9 mouse cellular contexts compared by ENCODE assay signal in genomic region chr11:116413631-116414022, GRCm38 (mm10). TPM values are rescaled to one million over a fixed set of nuclear protein-coding genes. Genes with fewer than 3 reads are reported as not detected.
A peak's percentile ranks its signal among the peaks of the same experiment; 100 is the strongest.
DNase-seq lines count a peak whose midpoint lies in the region; ATAC-seq lines count a peak whose summit lies in the region.
"Had no signal": no experiment of that assay in that cellular context is flagged by ENCODE, and none has a peak within 500 bp of the region (broad histone marks: within the 10 kb centered on the region; RNA-seq: fewer than 3 reads in every experiment).

No protein-coding gene starts in this region.

- H3K4me3 ChIP-seq in heart, embryonic 15.5 days, result peak overlapping the region; percentile 82
- H3K4me3 ChIP-seq in midbrain, embryonic 16.5 days (ENCODE audit: low read depth, low read length), result peak overlapping the region; percentile 90

- intact Hi-C loops in heart, postnatal 36 days (cut with DNase I), result no loop called here
- intact Hi-C loops in left cerebral cortex, postnatal 36 days (cut with DNase I), result loop anchor here (1.0 kb wide), 1 partner anchor 21 kb away; the partner anchor contains the start of gene Ubald2

- 73% methylated on average over 4 of the region's 4 CpGs for WGBS in heart, embryonic 15.5 days
- 54% methylated on average over 4 of the region's 4 CpGs for WGBS in midbrain, embryonic 16.5 days

- H3K27ac ChIP-seq in heart, embryonic 15.5 days, result no peak overlapping the region
- H3K27ac ChIP-seq in midbrain, embryonic 16.5 days (ENCODE audit: low read length), result peak overlapping the region; percentile 97

- no peaks in the 10 kb centered on the region; the same call in 1 of the 2 replicates for H3K27me3 ChIP-seq in heart, embryonic 15.5 days
- H3K27me3 ChIP-seq in midbrain, embryonic 16.5 days (ENCODE audit: control insufficient read depth, insufficient read depth, low read depth, low read length), result no peaks in the 10 kb centered on the region

- DNase-seq in heart, postnatal 36 days, result no peak
- peak; percentile 92 for DNase-seq in induced T-regulatory cell, adult 2 months (ENCODE audit: low read depth)
- no peak for DNase-seq in thymus, postnatal 36 days
- no peak for DNase-seq in left cerebral cortex, postnatal 36 days (ENCODE audit: low spot score in 2 of 2)
- no peak for DNase-seq in cerebellum, postnatal 36 days

- peak overlapping the region; percentile 99 for H3K4me2 ChIP-seq in heart, embryonic 15.5 days
- H3K4me2 ChIP-seq in midbrain, embryonic 16.5 days (ENCODE audit: low read length), result peak overlapping the region; percentile 65

- no peaks in the 10 kb centered on the region for H3K36me3 ChIP-seq in heart, embryonic 15.5 days
- no peaks in the 10 kb centered on the region for H3K36me3 ChIP-seq in midbrain, embryonic 16.5 days (ENCODE audit: control insufficient read depth, insufficient read depth, low read length)

- ATAC-seq in heart, embryonic 15.5 days (replicated peaks; ENCODE audit: insufficient number of reproducible peaks, insufficient read depth, low FRiP score, low read depth), result no peak
- ATAC-seq in activated CD4-positive, CD25-positive, alpha-beta regulatory T cell, adult 4 months, result peak; percentile 36
- ATAC-seq in midbrain, embryonic 16.5 days, result peak; percentile 19; the same call in 1 of the 2 replicates

- peaks cover 23% of the 10 kb centered on the region for H3K4me1 ChIP-seq in heart, embryonic 15.5 days (replicated peaks)
- peaks cover 16% of the 10 kb centered on the region for H3K4me1 ChIP-seq in midbrain, embryonic 16.5 days (ENCODE audit: control insufficient read depth, insufficient read depth, low read length)

- no peaks in the 10 kb centered on the region for H3K9me3 ChIP-seq in heart, embryonic 15.5 days (replicated peaks)
- H3K9me3 ChIP-seq in midbrain, embryonic 16.5 days (replicated peaks; ENCODE audit: control insufficient read depth, low read length, poor library complexity, severe bottlenecking), result no peaks in the 10 kb centered on the region

- peak overlapping the region; percentile 71 for H3K9ac ChIP-seq in heart, embryonic 15.5 days
- peak overlapping the region; percentile 94 for H3K9ac ChIP-seq in midbrain, embryonic 16.5 days (ENCODE audit: low read depth, low read length)

RNA-seq across cellular contexts. Expression of gene Rnf157, which starts 0.8 kb away (rescaled TPM):
- 7.1 and 14.3 TPM in 2 replicates for polyA plus RNA-seq in heart, embryonic 15.5 days (2015; fragmentation: Nextera tagmentation; extraction: Ambion mirVana)
- total RNA-seq in heart, postnatal 36 days (2021), result 1 to 10 TPM; 5.8 to 6.1 TPM
- polyA plus RNA-seq in activated CD4-positive, CD25-positive, alpha-beta regulatory T cell, adult 4 months (2017; shearing (Covaris generic)), result 1 to 10 TPM; 6.6 to 6.9 TPM
- 32.3 and 41.8 TPM in 2 replicates for polyA plus RNA-seq in midbrain, embryonic 16.5 days (2015; fragmentation: Nextera tagmentation; extraction: Ambion mirVana)
- total RNA-seq in left cerebral cortex, postnatal 36 days (2021), result 100 to 1,000 TPM; 266 to 286 TPM

RNA-seq across cellular contexts. Expression of gene Ubald2, which starts 20.3 kb away (rescaled TPM):
- 29.3 and 32.5 TPM in 2 replicates for polyA plus RNA-seq in heart, embryonic 15.5 days (2015; fragmentation: Nextera tagmentation; extraction: Ambion mirVana)
- total RNA-seq in heart, postnatal 36 days (2021), result 10 to 100 TPM; 40.4 to 44.9 TPM
- 10 to 100 TPM; 13.7 to 15.0 TPM for polyA plus RNA-seq in activated CD4-positive, CD25-positive, alpha-beta regulatory T cell, adult 4 months (2017; shearing (Covaris generic))
- 36.2 and 36.3 TPM in 2 replicates for polyA plus RNA-seq in midbrain, embryonic 16.5 days (2015; fragmentation: Nextera tagmentation; extraction: Ambion mirVana)
- total RNA-seq in left cerebral cortex, postnatal 36 days (2021), result 10 to 100 TPM; 27.5 to 31.8 TPM

RNA-seq across cellular contexts. Expression of gene Qrich2, which starts 52.4 kb away (rescaled TPM):
- polyA plus RNA-seq in heart, embryonic 15.5 days (2015; fragmentation: Nextera tagmentation; extraction: Ambion mirVana), result 0.10 TPM in 1 of 2 replicates, not detected in the other
- total RNA-seq in heart, postnatal 36 days (2021), result under 1 TPM in 1 of 2 experiments, not detected in 1; 0.11 TPM
- not detected for polyA plus RNA-seq in activated CD4-positive, CD25-positive, alpha-beta regulatory T cell, adult 4 months (2017; shearing (Covaris generic))
- 0.08 TPM in 1 of 2 replicates, not detected in the other for polyA plus RNA-seq in midbrain, embryonic 16.5 days (2015; fragmentation: Nextera tagmentation; extraction: Ambion mirVana)
- not detected for total RNA-seq in left cerebral cortex, postnatal 36 days (2021)
- polyA plus RNA-seq: frontal cortex, adult 2 months had no signal
